Mouse (Mus musculus): ENCODE results near the gene Coa7. TPM values are rescaled to one million over a fixed set of nuclear protein-coding genes. Genes with fewer than 3 reads are reported as not detected.
"Not testable (repeated sequence)": the region's sequence is repeated elsewhere in the genome, so short reads cannot be mapped to it uniquely, and the experiment has no call there.

The Coa7 gene
- polyA plus RNA-seq, 1 experiment from 2014 or later: 50.1 TPM

- H3K4me3 ChIP-seq (ENCODE audit: low read depth, low read length): no peak overlapping the region
- 4% methylated on average over 8 of the region's 8 CpGs for WGBS
- peaks cover 38% of the 10 kb centered on the region for H3K4me1 ChIP-seq (ENCODE audit: insufficient read depth)
- peak; percentile 84 for ATAC-seq (ENCODE audit: insufficient read depth)
- H3K4me2 ChIP-seq: no peak overlapping the region
- peak; percentile 85 for DNase-seq
- H3K27ac ChIP-seq (ENCODE audit: low read depth): peak overlapping the region; percentile 89
- no peaks in the 10 kb centered on the region for H3K36me3 ChIP-seq (ENCODE audit: insufficient read depth)
- H3K9ac ChIP-seq: no peak overlapping the region
- no peaks in the 10 kb centered on the region for H3K9me3 ChIP-seq (ENCODE audit: low read depth, low read length)
- TF ChIP-seq CTCF (IDR thresholded peaks at IDR 0.05; ENCODE audit: low read depth): no peak
- H3K27me3 ChIP-seq (ENCODE audit: insufficient read depth, low read length): no peaks in the 10 kb centered on the region
These were observed 22.9 kb downstream of the Coa7 start for GRCm38 (mm10) chr4:108350819-108351218.

GRCm38 (mm10) chr4:108353591-108353990 lies 25.7 kb downstream of the Coa7 start:
- not testable (repeated sequence) for DNase-seq; H3K27me3 ChIP-seq (ENCODE audit: insufficient read depth, low read length); H3K4me3 ChIP-seq (ENCODE audit: low read depth, low read length); H3K9ac ChIP-seq; H3K27ac ChIP-seq (ENCODE audit: low read depth); H3K4me2 ChIP-seq; H3K9me3 ChIP-seq (ENCODE audit: low read depth, low read length); ATAC-seq (ENCODE audit: insufficient read depth); H3K36me3 ChIP-seq (ENCODE audit: insufficient read depth)
- peaks cover 38% of the 10 kb centered on the region for H3K4me1 ChIP-seq (ENCODE audit: insufficient read depth)

- 88% methylated on average over 8 of the region's 8 CpGs for WGBS
- ATAC-seq (ENCODE audit: insufficient read depth): no peak
- no peak for TF ChIP-seq CTCF (IDR thresholded peaks at IDR 0.05; ENCODE audit: low read depth)
These were observed 29.5 kb downstream of the Coa7 start for GRCm38 (mm10) chr4:108357458-108357857.

GRCm38 (mm10) chr4:108358498-108358897 lies 30.6 kb downstream of the Coa7 start:
- H3K27ac ChIP-seq (ENCODE audit: low read depth): no peak overlapping the region
- WGBS: 24% methylated on average over 4 of the region's 4 CpGs

More at GRCm38 (mm10) chr4:108357458-108357857, 29.5 kb downstream of the Coa7 start:
- Histone ChIP-seq H3K36me3 (ENCODE audit: insufficient read depth) (no peaks in the 10 kb centered on the region), H3K27me3 (ENCODE audit: insufficient read depth, low read length) (no peaks in the 10 kb centered on the region), H3K9me3 (ENCODE audit: low read depth, low read length) (no peaks in the 10 kb centered on the region), H3K9ac (no peak overlapping the region), H3K27ac (ENCODE audit: low read depth) (no peak overlapping the region), H3K4me1 (ENCODE audit: insufficient read depth) (peaks cover 35% of the 10 kb centered on the region), H3K4me3 (ENCODE audit: low read depth, low read length) (no peak overlapping the region), H3K4me2 (no peak overlapping the region)
- DNase-seq: no peak

GRCm38 (mm10) chr4:108360136-108361055 lies 32.5 kb downstream of the Coa7 start:
- Histone ChIP-seq H3K36me3 (ENCODE audit: insufficient read depth) (no peaks in the 10 kb centered on the region), H3K27me3 (ENCODE audit: insufficient read depth, low read length) (no peaks in the 10 kb centered on the region), H3K27ac (ENCODE audit: low read depth) (peak overlapping the region; percentile 91), H3K4me1 (ENCODE audit: insufficient read depth) (peaks cover 48% of the 10 kb centered on the region), H3K4me3 (ENCODE audit: low read depth, low read length) (peak overlapping the region; percentile 26), H3K9me3 (ENCODE audit: low read depth, low read length) (no peaks in the 10 kb centered on the region), H3K9ac (peak overlapping the region; percentile 41), H3K4me2 (peak overlapping the region; percentile 56)
- peak; percentile 92 for DNase-seq
- TF ChIP-seq CTCF (IDR thresholded peaks at IDR 0.05; ENCODE audit: low read depth): no peak
- 5% methylated on average over 28 of the region's 28 CpGs for WGBS
- ATAC-seq (ENCODE audit: insufficient read depth): peak; percentile 58

More at GRCm38 (mm10) chr4:108358498-108358897, 30.6 kb downstream of the Coa7 start:
- TF ChIP-seq CTCF (IDR thresholded peaks at IDR 0.05; ENCODE audit: low read depth): no peak
- Histone ChIP-seq H3K27me3 (ENCODE audit: insufficient read depth, low read length) (no peaks in the 10 kb centered on the region), H3K36me3 (ENCODE audit: insufficient read depth) (no peaks in the 10 kb centered on the region), H3K4me2 (no peak overlapping the region), H3K9ac (no peak overlapping the region), H3K4me1 (ENCODE audit: insufficient read depth) (peaks cover 45% of the 10 kb centered on the region), H3K4me3 (ENCODE audit: low read depth, low read length) (no peak overlapping the region), H3K9me3 (ENCODE audit: low read depth, low read length) (no peaks in the 10 kb centered on the region)
- DNase-seq (no peak), ATAC-seq (ENCODE audit: insufficient read depth) (no peak)

- Histone ChIP-seq H3K27ac (ENCODE audit: low read depth) (peak overlapping the region; percentile 94), H3K4me1 (ENCODE audit: insufficient read depth) (peaks cover 36% of the 10 kb centered on the region), H3K36me3 (ENCODE audit: insufficient read depth) (no peaks in the 10 kb centered on the region), H3K9ac (peak overlapping the region; percentile 27), H3K27me3 (ENCODE audit: insufficient read depth, low read length) (no peaks in the 10 kb centered on the region), H3K4me2 (peak overlapping the region; percentile 48), H3K9me3 (ENCODE audit: low read depth, low read length) (no peaks in the 10 kb centered on the region), H3K4me3 (ENCODE audit: low read depth, low read length) (no peak overlapping the region; the same call in 1 of the 2 replicates)
- WGBS: 5% methylated on average over 18 of the region's 18 CpGs
- no peak for TF ChIP-seq CTCF (IDR thresholded peaks at IDR 0.05; ENCODE audit: low read depth)
- peak; percentile 83 for DNase-seq
- peak; percentile 76 for ATAC-seq (ENCODE audit: insufficient read depth)
These were observed 34.7 kb downstream of the Coa7 start for GRCm38 (mm10) chr4:108362321-108363261.

Data from lung, embryonic 14.5 days (tissue).